In genomic region chr17:25934526-25934925, GRCm38 (mm10) we compare ENCODE assay signal across 25 mouse cellular contexts. TPM values are rescaled to one million over a fixed set of nuclear protein-coding genes. Genes with fewer than 3 reads are reported as not detected.
"Had no signal": no experiment of that assay in that cellular context is flagged by ENCODE, and none has a peak within 500 bp of the region (broad histone marks: within the 10 kb centered on the region; RNA-seq: fewer than 3 reads in every experiment).

No protein-coding gene starts in this region.

- H3K27ac ChIP-seq: kidney, embryonic 15.5 days; left cerebral cortex, adult 2 months; liver, embryonic 14.5 days; macrophage; midbrain, embryonic 10.5 days; midbrain, embryonic 15.5 days; neural tube, embryonic 12.5 days; neural tube, embryonic 15.5 days; stomach, postnatal 0 days had no signal

- DNase-seq: kidney, adult 11 months; kidney, adult 8-10 months; kidney, postnatal 10 days; kidney, postnatal 36 days; layer of hippocampus, postnatal 36 days; lung, adult 2 months; lung, postnatal 14 days; right cerebral cortex, adult 18-20 months; right cerebral cortex, postnatal 14 days; right cerebral cortex, postnatal 4 days; thymus, adult 2 months; thymus, postnatal 14 days; thymus, postnatal 4 days had no signal

- H3K9ac ChIP-seq: kidney, embryonic 15.5 days; liver, embryonic 14.5 days; midbrain, embryonic 15.5 days; neural tube, embryonic 12.5 days; neural tube, embryonic 15.5 days had no signal

- H3K4me2 ChIP-seq: kidney, embryonic 15.5 days; midbrain, embryonic 15.5 days; neural tube, embryonic 12.5 days; neural tube, embryonic 15.5 days had no signal

- H3K27me3 ChIP-seq: kidney, embryonic 15.5 days; midbrain, embryonic 15.5 days; neural tube, embryonic 12.5 days; neural tube, embryonic 15.5 days had no signal

- H3K4me1 ChIP-seq: kidney, embryonic 15.5 days; midbrain, embryonic 10.5 days; midbrain, embryonic 15.5 days; neural tube, embryonic 12.5 days; neural tube, embryonic 15.5 days had no signal

- H3K4me3 ChIP-seq: kidney, embryonic 15.5 days; left cerebral cortex, adult 2 months; midbrain, embryonic 10.5 days; midbrain, embryonic 15.5 days; neural tube, embryonic 12.5 days; neural tube, embryonic 15.5 days had no signal

- H3K9me3 ChIP-seq: kidney, embryonic 15.5 days; midbrain, embryonic 10.5 days; midbrain, embryonic 15.5 days; neural tube, embryonic 12.5 days; neural tube, embryonic 15.5 days had no signal

- ATAC-seq: midbrain, embryonic 15.5 days had no signal

RNA-seq across cellular contexts. Expression of gene Nhlrc4, which starts 10.2 kb away (rescaled TPM):
- total RNA-seq: layer of hippocampus, postnatal 10 days; left cerebral cortex, postnatal 10 days; megakaryocyte, adult 5-6 weeks had no signal
- polyA plus RNA-seq: macrophage; midbrain, embryonic 10.5 days; neural tube, embryonic 15.5 days; stomach, postnatal 0 days had no signal

RNA-seq across cellular contexts. Expression of gene A930017K11Rik, which starts 17.8 kb away (rescaled TPM):
- total RNA-seq: layer of hippocampus, postnatal 10 days; left cerebral cortex, postnatal 10 days; megakaryocyte, adult 5-6 weeks had no signal
- polyA plus RNA-seq: lung, adult 2 months; macrophage; stomach, postnatal 0 days had no signal
